Mouse (Mus musculus) stomach, postnatal 0 days (tissue): ENCODE measurements at regions not wholly inside any gene's neighbourhood (a gene's known extent, or its start where the extent isn't known, plus 50 kb on each side); places are given as distances from the start of the nearest gene placed in this dataset.

Source experiments
- CTCF ChIP-seq: IDR thresholded peaks from 2 replicates; pipeline ENCODE4 v1.5.1; 2016; ENCODE audit warnings: antibody characterized with exemption, low read depth, mild to moderate bottlenecking, moderate library complexity
- EP300 ChIP-seq: optimal IDR thresholded peaks from 2 replicates; pipeline ENCODE3; 2016; ENCODE audit warnings: antibody characterized with exemption

- TF ChIP-seq CTCF (no peak), EP300 (no peak)
Measured at GRCm38 (mm10) chr4:55472649-55473048, 59.6 kb downstream of the Klf4 start.
